Mouse (Mus musculus) adrenal gland (tissue): ENCODE data around the gene Src.

Experiments used
- intact Hi-C: fragments of 180-260 bp; cut with DNase I; formaldehyde crosslinking; loops from one replicate; pipeline ENCODE4 v1.15.1; 2025

The Src gene

DNA sequence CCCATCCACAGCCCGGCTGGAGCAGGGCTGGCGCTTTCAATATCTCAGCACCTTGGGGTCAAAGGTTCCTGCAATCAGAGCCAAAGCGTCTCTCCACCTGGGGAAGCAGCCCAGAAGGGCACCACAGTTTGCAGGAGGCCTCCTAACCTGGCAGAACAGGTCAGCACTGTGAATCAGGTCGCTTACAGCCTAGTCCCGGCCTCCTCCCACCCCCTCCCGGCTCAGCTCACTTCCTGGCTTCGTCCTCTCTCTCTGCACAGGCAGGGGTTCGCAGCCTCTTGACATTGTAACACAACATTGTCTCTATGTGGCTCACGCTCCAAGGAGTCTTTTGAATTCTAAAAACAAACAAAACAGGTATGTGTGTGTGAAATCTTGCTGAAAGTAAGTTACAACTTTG is 15.8 kb downstream of the Src start:
- intact Hi-C loops, result no loop called here

DNA sequence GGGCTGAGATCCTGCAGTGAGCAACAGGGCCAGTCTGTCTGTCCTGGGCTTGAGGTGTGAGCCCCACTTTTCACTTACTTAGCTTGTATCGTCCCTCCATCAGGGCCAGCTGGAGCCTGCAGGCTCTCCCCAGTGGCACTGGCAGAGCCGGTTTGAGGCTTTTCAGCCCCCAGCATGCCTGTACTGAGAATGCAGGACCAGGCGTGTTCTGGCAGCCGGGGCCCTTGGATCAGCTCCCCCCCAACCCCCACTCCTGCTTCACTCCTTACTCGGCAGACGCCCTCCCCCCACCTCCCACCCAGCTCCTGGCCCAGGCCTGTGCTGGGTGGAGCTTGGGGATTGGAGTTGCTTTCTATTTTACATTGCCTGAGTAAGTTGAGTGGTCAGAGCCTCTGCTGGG is 16.3 kb downstream of the Src start:
- intact Hi-C loops, result no loop called here

DNA sequence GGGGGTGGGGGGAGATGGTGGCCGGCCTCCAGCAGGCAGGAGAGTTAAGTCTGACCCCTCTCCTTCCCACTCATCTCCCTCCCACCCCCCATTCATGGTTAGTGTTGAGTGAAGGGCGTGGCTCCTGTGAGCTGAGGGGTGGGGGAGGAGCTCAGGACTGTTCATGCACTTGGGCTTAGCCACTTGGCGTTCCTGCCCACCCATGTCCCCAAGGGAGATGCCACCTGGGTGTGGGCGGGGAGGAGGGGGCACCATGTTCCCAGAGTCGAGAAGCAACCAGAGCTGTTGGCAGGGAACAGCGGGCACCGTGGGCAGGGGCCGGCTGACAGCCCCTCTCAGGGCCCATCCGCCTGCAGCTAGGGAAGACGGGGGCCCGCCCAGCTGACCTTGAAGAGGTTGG is 18.3 kb downstream of the Src start:
- intact Hi-C loops, result no loop called here

DNA sequence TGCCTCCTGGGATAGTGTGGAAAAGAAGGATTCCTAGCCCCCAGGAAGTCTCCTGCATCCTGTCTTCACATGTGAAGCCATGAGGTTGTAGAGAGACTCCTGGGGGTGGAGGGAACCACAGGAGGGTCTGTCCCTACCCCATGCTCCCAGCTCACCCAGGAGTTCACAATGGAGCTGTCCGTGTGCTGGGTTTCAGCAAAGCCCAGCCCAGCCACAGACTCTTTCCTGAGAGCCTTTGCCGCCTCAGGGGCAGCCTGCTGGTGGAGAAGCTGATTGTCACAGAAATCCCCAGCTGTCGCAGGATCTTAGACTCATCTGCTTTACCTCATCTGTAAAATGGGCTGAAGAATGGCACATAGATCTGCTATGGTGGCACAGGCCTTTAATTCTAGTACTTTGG is 18.9 kb downstream of the Src start:
- intact Hi-C loops, result no loop called here

DNA sequence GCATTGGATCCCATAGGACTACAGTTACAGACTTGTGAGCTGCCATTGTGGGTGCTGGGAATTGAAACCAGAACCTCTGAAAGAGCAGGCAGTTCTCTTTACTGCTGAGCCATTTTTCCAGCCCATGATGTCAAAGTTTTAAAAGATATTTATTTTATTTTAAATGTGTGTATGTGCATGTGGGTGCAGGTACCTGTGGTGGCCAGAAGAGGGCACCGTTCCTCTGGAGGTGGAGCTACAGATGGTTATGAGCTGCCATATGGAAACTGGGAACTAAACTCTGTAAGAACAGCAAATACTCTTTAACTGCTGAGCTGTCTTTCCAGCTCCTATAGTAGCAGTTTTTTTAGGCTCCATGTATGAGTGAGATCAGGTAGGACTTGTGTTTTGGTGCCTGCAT is 23.1 kb downstream of the Src start:
- intact Hi-C loops, result no loop called here

DNA sequence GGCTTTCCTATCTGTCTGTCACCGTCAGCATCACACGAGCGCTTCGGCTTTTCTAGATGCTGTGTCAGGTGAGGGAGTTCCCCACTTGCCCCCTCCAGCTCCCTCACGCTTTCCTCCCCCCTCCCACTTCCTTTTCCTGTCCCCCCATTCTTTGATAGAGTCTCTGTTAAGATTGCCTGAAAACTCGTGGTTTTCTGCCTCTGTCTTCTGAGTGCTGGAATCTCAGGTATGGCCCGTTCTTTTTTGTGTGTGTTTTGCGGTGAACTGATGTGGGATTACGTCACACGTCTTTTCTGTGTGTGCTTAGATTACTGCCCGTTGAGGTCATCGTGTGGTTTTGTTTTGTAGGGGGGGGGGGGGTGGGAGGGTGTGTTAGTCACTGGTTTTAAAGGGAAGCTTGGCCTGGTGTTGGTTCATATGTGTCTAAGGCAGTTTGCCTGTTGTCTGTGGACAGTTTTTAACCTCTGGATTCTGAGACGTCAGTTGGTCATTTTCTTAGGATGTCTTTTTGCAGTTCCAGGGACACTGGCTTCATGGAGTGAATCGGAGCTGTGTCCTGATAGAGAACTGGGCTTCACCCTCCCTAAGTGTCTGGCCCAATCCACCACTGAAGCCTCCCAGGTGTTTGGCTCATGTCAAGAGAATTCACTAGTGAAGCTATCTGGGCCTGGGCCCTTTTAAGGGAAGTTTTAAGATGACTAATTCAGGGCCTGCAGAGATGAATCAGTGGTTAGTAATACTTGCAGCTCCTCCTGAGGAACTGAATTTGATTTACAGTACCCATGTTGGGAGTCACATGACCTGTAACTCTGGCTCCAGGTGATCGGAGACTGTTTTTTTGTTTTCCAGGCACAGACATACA is 29.3 kb downstream of the Src start:
- intact Hi-C loops, result no loop called here

DNA sequence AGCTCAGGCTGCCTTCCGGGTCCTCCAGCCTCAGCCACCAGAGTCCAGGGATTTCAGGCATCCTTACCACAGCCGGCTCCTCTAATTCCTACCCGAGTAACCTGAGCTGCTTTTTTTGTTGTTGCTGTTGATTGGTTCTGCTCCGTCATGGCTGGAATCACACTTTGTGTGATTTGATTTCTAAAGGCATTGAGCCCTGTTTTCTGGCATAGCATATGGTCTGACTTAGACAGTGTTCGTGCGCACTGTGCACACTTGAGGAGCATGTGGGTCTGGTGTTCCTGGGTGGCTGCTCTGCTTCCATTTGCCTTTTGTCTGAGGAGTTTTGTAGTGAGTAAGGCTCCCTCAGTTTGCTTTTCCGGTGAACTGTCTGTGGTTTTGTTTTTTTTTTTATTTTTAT is 30.1 kb downstream of the Src start:
- intact Hi-C loops, result no loop called here

DNA sequence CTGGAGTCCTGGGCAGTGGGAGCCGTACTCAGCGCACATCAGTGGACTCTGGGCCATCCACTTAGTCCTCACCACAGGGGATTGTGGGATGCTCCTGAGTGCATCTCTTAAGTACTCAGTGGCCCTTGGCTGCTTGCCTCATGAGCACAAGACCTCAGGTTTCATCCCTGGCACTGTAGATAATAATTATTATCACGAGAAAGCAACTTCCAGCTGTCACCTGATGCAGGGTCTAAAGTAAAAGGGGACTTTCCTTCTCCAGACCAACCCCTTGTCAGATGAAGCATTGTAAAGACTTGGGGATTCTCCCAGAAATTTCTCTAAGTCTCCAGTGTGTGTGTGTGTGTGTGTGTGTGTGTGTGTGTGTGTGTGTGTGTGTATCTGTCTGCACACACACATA is 32.7 kb downstream of the Src start:
- intact Hi-C loops, result no loop called here

DNA sequence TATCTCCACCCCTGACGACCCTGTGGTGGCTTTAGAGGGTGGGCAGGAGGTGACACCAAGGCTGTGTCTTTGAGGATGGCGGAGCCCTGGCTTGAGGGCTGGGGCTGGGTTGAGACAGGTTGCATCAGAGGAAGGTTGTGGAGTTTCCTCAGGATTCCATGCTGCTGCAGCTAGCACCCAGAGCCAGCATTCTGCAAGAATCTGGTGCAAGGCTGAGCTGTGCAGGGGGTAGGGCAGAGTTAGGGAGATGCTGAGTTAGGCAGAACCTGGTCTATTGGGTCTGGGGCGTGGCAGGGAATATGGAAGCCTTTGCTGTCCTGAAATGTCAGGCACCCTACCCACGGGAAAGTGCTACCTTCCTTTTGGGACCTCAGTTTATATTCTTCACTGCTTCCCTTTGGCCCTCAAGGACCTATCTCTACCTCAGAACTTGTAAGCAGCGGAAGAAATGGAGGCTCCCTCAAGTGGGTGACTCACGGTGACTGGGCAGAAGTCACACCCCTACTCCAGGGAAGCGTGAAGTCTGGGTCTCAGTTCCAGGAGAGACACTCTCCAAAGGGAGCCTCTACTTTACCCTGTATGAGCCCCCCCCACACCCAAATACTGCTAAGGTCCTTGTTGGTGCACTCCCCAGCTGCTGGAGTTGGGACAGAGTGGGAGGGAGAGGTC is 33.3 kb downstream of the Src start:
- intact Hi-C loops, result no loop called here

DNA sequence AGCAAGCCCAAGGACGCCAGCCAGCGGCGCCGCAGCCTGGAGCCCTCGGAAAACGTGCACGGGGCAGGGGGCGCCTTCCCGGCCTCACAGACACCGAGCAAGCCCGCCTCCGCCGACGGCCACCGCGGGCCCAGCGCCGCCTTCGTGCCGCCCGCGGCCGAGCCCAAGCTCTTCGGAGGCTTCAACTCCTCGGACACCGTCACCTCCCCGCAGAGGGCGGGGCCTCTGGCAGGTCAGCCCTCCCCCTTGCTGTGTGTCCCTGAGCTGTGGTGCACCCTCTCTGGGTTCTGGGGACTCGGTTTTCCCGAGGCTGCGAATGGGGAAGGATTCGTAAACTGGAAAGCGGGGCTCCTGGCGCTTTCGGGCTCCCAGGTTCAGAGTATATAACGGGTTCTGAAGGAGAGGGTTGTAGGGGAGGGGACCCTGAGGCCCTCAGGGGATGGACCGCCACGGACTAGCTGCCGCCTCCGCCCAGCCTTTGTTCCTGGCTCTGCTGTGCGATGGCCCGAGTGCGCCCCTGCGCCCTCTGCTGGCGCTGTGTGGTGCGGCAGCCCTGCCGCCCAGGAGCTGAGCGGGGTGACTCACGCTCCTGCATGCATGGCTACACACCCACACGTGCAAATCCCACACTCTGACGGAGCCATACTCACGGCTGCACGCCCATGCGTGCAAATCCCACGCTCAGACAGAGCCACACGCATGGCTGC is 39.0 kb downstream of the Src start:
- intact Hi-C loops, result loop anchor here (1.0 kb wide), 1 partner anchor 116 kb away; no protein-coding TSS in a partner anchor

DNA sequence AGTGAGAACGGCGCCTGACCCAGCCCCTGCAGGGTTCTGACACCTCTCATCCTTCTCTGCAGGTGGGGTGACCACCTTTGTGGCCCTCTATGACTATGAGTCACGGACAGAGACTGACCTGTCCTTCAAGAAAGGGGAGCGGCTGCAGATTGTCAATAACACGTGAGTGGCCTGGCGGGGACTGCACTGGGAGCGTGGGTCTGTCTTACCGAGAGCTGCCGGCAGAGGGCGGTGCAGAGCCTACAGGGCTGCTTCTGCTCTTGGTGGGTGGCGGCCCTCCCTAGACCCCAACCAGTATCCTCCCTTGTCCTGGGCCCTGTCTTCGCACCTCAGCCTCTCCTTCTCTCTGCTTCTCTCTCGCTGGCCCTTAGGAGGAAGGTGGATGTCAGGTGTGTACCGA is 40.2 kb downstream of the Src start:
- intact Hi-C loops, result loop anchor here (1.0 kb wide), 1 partner anchor 114 kb away; no protein-coding TSS in a partner anchor

DNA sequence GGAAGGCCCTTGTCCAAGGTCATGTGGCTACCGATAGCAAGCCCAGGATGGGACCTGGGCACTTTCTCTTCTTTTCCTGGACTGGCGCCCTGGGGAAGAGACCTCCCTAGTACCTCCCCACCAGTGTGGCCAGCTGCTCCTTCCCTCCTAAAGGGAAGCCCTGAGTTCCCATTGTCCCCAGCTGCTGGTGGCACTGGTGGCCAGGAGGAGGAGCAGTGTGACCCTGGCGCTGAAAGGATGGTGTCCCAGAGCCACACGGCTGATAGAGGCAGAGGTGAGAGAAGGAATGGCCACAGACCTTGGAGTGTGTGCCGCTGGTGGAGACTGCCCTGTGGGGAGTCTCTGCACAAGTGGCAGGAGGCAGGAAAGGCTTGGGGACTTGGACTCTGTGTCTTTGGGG is 41.5 kb downstream of the Src start:
- intact Hi-C loops, result no loop called here

DNA sequence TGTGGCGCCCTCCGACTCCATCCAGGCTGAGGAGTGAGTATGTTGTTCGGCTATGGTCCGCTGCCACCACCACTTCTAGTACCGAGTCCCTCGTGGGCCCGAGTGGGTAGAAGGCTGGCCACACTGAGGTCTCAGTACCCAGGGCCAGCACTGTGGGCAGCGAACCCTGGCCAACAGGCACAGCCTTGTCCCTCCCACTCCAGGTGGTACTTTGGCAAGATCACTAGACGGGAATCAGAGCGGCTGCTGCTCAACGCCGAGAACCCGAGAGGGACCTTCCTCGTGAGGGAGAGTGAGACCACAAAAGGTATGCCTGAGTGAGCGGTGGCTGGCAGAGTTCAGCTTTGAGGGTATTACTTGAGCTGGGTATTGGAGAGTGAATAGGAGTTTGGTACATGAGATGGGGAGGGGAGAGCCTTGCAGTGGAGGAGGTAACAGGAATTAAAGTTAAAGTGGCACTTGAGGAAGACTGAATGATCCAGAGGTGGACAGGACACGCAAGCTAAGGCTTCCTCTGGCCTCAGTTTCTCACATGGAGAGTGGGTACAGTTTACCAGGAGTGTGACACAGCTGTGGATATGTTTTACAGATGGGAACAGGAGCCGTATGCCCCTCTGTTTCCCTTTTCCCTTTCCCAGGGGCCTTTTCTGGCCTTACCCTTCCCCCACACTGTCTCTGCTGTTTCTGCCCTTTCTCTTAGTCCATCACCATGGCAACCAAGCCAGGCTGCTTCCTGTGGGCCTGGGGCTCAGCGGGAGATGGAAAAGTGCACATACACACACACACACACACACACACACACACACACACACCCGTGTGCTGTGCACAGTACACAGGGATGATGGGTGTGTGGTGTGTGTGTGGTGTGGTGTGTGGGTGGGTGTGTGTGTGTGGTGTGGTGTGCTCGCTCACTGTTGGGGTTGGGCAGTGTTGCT is 44.8 kb downstream of the Src start:
- intact Hi-C loops, result no loop called here

DNA sequence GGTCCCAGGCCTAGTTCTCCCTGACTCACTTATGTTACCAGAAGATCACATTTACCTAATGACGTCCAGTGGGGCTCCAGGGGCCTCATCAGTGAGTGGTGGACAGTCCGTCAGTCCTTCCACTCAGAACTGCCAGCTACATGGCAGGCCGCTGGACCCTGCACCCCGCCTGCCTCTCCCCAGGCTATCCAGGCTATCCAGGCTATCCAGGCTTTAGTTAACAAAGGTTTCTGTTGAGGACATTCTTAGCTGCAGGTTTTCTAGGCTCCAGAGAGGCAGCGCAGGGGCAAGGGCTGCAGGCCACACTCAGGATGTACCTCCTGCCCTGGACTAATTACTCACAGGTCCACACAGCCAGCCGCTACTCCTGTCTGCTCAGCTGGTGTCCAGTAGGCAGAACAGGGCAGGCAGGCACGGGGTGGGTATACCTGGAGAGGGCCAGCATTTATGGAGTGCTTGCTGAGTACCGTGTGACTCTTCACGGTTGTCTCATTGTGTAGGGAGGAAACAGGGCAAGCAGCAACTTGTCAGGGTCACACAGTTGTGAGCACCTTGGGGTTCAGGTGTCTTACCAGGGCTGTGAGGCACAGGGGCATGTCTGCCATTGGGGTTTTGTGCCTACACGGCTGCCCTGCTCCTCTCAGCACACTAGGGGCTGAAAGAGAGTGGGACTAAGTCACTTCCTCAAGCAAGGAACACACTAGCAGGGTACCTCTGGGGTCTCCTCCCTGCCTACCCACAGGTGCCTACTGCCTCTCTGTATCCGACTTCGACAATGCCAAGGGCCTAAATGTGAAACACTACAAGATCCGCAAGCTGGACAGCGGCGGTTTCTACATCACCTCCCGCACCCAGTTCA is 45.9 kb downstream of the Src start:
- intact Hi-C loops, result no loop called here

DNA sequence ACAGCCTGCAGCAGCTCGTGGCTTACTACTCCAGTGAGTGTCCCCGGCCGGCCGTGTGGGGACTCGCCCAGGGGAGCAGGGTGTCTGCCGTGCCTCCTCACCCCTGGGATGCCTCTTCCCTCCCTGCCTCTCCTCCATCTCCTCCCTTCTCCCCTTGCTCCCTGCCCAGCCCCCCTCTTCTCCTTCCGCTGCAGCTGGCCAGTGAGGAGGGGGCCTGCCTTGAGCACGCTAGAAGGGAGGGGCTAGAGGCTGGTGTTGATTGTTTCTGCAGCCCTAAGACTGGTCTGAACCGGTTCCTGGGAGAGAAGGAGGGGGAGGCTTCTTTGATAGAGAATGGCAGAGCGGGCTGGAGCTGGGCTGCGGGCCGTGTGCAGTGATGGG is 46.5 kb downstream of the Src start:
- intact Hi-C loops, result no loop called here

DNA sequence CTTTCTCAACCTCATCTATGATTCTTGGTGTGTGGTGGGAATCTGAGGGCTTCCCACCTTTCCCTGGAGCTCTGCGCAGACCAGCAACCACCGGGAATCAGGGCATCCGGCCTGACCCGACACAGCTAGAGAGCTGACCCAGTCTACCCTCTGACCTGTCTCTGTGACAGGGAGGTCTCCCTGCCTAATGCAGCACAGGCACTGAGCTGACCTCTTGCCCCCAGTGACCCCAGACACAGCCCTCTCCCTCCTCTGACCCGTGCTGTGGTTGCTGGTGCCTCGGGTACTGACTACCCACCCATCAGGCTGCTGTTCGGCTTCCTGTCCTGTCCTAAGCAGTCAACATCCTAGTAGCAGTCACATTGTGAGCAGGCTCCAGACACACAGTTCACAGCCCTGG is 48.6 kb downstream of the Src start:
- intact Hi-C loops, result no loop called here

DNA sequence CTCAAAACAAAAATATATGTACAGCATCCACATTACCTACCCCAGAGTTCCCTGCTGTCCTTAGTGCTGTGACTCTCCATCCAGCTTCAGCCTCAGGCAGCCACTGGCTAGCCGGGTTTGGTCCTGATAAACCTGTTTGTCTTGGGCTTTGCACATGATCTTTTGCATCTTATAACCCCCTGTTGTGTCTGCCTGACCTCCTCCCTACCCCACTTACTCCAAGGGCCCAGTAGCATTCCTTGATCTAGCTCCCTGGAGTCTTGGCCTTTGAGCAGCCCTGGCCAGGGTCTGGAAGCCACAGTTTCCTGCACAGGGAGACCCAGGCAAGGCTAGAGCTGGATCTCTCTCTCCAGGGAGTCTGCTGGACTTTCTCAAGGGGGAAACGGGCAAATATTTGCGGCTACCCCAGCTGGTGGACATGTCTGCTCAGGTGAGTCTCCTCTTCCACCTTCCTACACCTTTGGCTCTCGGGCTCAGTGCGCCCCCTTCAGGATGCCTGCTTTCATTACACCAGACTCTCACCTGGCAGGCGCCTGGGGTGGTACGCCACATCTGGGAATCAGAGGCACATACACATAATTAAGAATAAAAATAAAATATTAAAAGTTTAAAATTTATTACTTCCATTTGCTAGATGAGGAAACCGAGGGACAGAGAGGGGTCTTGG is 50.0 kb downstream of the Src start:
- intact Hi-C loops, result no loop called here

DNA sequence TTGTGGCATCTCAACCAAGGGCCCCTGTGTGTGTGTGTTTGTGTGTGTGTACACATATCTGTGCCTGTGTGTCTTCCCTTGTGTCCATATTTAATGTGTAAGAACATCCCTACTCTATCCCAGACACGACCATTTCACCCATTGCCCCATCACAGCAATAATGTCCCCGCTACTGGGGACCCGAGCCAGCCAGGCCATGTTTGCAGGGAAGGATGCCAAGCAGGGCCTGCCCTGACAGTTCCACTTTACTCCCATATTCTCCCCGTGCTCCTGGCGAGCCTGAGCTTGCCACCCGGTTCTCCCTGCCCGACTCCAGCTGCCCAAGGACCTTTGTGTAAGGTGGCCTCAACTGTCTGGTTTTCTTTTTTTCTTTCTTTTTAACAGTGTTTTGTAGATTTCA is 53.0 kb downstream of the Src start:
- intact Hi-C loops, result no loop called here

DNA sequence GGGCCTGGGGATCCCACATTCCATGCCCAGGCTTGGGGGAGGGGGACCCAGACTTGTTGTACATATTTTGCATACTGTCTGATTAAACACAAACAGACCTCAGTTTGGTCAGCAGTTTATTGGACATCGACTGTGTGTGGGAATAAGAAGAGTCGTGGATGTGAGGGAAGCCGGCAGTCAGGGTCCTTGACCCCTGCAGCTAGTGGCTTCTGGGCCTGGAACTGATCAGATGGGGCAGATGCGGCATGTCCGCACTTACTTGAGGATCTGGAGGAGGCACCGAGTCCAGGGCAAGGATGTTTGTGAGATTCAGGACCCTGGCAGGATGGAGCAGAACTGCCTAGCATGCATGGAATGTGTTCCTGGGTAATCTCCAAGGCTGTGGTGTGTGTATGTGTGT is 53.5 kb downstream of the Src start:
- intact Hi-C loops, result no loop called here

DNA sequence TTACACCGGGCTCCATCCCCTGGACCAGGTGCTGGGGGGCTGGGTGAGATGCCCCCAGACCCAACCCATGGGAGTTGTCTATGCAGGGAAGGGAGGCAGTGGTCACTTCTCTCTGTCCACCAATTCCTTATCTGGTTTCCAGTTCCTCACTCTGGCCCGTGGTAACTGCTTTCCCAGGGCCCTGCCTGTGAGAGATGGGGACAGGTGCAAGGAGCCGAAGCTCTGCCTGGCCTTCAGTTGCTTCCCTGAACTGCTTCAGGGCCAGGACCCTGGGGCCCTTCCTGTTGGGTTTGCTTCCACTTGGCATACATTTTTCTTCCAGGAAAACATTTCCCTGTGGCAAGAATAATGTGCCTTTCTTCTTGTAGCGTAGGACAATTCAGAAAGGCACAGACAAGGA is 54.2 kb downstream of the Src start:
- intact Hi-C loops, result no loop called here
